Comparison of ENCODE assay signal across 24 mouse cellular contexts in the genomic region with DNA sequence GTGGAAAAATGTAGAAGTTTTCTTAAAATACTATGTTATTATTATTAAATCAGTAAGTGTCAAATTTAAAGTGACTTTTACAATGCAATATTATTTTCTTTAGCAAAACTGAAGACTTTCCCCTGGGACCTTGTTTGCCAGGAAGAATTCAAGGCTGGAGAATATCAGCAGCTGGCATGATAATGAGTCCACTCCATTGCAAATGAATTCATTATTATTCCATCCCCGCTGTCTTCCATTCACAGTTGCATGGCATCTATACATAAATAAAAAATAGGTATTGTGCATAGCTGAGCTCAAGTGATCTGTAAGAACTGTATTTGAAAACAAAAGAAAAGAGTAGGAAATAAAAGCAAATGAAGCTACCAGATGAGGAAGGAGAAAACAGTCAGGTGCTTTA.
A peak's percentile ranks its signal among the peaks of the same experiment; 100 is the strongest.
DNase-seq lines count a peak whose midpoint lies in the region; ATAC-seq lines count a peak whose summit lies in the region.
"Had no signal": no experiment of that assay in that cellular context is flagged by ENCODE, and none has a peak within 500 bp of the region (broad histone marks: within the 10 kb centered on the region; RNA-seq: fewer than 3 reads in every experiment).

No protein-coding gene starts in this region.

- WGBS in forebrain, embryonic 12.5 days = 35% methylated on average over 1 of the region's 1 CpGs
- 15% methylated on average over 1 of the region's 1 CpGs for WGBS in forebrain, embryonic 16.5 days
- 26% methylated on average over 1 of the region's 1 CpGs for WGBS in hindbrain, embryonic 14.5 days
- WGBS in hindbrain, embryonic 10.5 days = 47% methylated on average over 1 of the region's 1 CpGs
- 24% methylated on average over 1 of the region's 1 CpGs for WGBS in midbrain, embryonic 12.5 days
- WGBS in midbrain, embryonic 16.5 days = 13% methylated on average over 1 of the region's 1 CpGs

- H3K9ac ChIP-seq in forebrain, embryonic 12.5 days = no peak overlapping the region
- no peak overlapping the region for H3K9ac ChIP-seq in forebrain, embryonic 16.5 days (replicated peaks; ENCODE audit: low read depth, low read length)
- no peak overlapping the region for H3K9ac ChIP-seq in hindbrain, embryonic 14.5 days
- no peak overlapping the region for H3K9ac ChIP-seq in midbrain, embryonic 12.5 days (replicated peaks)
- H3K9ac ChIP-seq in midbrain, embryonic 16.5 days (ENCODE audit: low read depth, low read length) = no peak overlapping the region
- H3K9ac ChIP-seq: hindbrain, embryonic 15.5 days; intestine, embryonic 15.5 days; limb, embryonic 13.5 days; lung, embryonic 15.5 days; neural tube, embryonic 13.5 days had no signal

- H3K36me3 ChIP-seq in forebrain, embryonic 12.5 days (replicated peaks) = no peaks in the 10 kb centered on the region
- no peaks in the 10 kb centered on the region for H3K36me3 ChIP-seq in forebrain, embryonic 16.5 days (ENCODE audit: control insufficient read depth, insufficient read depth)
- H3K36me3 ChIP-seq in hindbrain, embryonic 14.5 days (replicated peaks; ENCODE audit: control insufficient read depth, insufficient read depth) = no peaks in the 10 kb centered on the region
- no peaks in the 10 kb centered on the region for H3K36me3 ChIP-seq in hindbrain, embryonic 10.5 days
- H3K36me3 ChIP-seq in midbrain, embryonic 12.5 days = no peaks in the 10 kb centered on the region
- H3K36me3 ChIP-seq in midbrain, embryonic 16.5 days (ENCODE audit: control insufficient read depth, insufficient read depth, low read length) = no peaks in the 10 kb centered on the region
- H3K36me3 ChIP-seq: hindbrain, embryonic 15.5 days; intestine, embryonic 15.5 days; limb, embryonic 13.5 days; lung, embryonic 15.5 days; neural tube, embryonic 13.5 days had no signal

- no peaks in the 10 kb centered on the region for H3K4me1 ChIP-seq in forebrain, embryonic 12.5 days
- no peaks in the 10 kb centered on the region for H3K4me1 ChIP-seq in forebrain, embryonic 16.5 days (replicated peaks; ENCODE audit: control insufficient read depth, insufficient read depth, low read length)
- H3K4me1 ChIP-seq in hindbrain, embryonic 14.5 days (replicated peaks; ENCODE audit: control insufficient read depth, insufficient read depth, low read length) = no peaks in the 10 kb centered on the region
- H3K4me1 ChIP-seq in hindbrain, embryonic 10.5 days (replicated peaks) = no peaks in the 10 kb centered on the region
- H3K4me1 ChIP-seq in midbrain, embryonic 12.5 days = no peaks in the 10 kb centered on the region
- no peaks in the 10 kb centered on the region for H3K4me1 ChIP-seq in midbrain, embryonic 16.5 days (ENCODE audit: control insufficient read depth, insufficient read depth, low read length)
- H3K4me1 ChIP-seq: hindbrain, embryonic 15.5 days; intestine, embryonic 15.5 days; limb, embryonic 13.5 days; lung, embryonic 15.5 days; neural tube, embryonic 13.5 days had no signal

- no peaks in the 10 kb centered on the region for H3K9me3 ChIP-seq in forebrain, embryonic 12.5 days
- no peaks in the 10 kb centered on the region for H3K9me3 ChIP-seq in forebrain, embryonic 16.5 days (ENCODE audit: control insufficient read depth, low read length)
- no peaks in the 10 kb centered on the region for H3K9me3 ChIP-seq in hindbrain, embryonic 14.5 days (ENCODE audit: control insufficient read depth, low read length)
- no peaks in the 10 kb centered on the region for H3K9me3 ChIP-seq in hindbrain, embryonic 10.5 days
- no peaks in the 10 kb centered on the region for H3K9me3 ChIP-seq in midbrain, embryonic 12.5 days
- no peaks in the 10 kb centered on the region for H3K9me3 ChIP-seq in midbrain, embryonic 16.5 days (replicated peaks; ENCODE audit: control insufficient read depth, low read length, poor library complexity, severe bottlenecking)
- H3K9me3 ChIP-seq: hindbrain, embryonic 15.5 days; intestine, embryonic 15.5 days; limb, embryonic 13.5 days; lung, embryonic 15.5 days; neural tube, embryonic 13.5 days had no signal

- no peaks in the 10 kb centered on the region for H3K27me3 ChIP-seq in forebrain, embryonic 12.5 days
- H3K27me3 ChIP-seq in forebrain, embryonic 16.5 days (replicated peaks; ENCODE audit: control insufficient read depth, insufficient read depth, low read length) = no peaks in the 10 kb centered on the region
- no peaks in the 10 kb centered on the region for H3K27me3 ChIP-seq in hindbrain, embryonic 14.5 days (ENCODE audit: control insufficient read depth, insufficient read depth, low read length)
- H3K27me3 ChIP-seq in hindbrain, embryonic 10.5 days (ENCODE audit: insufficient read depth, poor library complexity, severe bottlenecking) = no peaks in the 10 kb centered on the region
- no peaks in the 10 kb centered on the region for H3K27me3 ChIP-seq in midbrain, embryonic 12.5 days
- no peaks in the 10 kb centered on the region for H3K27me3 ChIP-seq in midbrain, embryonic 16.5 days (ENCODE audit: control insufficient read depth, insufficient read depth, low read depth, low read length)
- H3K27me3 ChIP-seq: hindbrain, embryonic 15.5 days; intestine, embryonic 15.5 days; limb, embryonic 13.5 days; lung, embryonic 15.5 days; neural tube, embryonic 13.5 days had no signal

- no peak overlapping the region for H3K27ac ChIP-seq in forebrain, embryonic 12.5 days
- no peak overlapping the region for H3K27ac ChIP-seq in forebrain, embryonic 16.5 days (ENCODE audit: low read length)
- H3K27ac ChIP-seq in hindbrain, embryonic 14.5 days = no peak overlapping the region
- no peak overlapping the region for H3K27ac ChIP-seq in hindbrain, embryonic 10.5 days
- no peak overlapping the region for H3K27ac ChIP-seq in midbrain, embryonic 12.5 days (replicated peaks)
- no peak overlapping the region for H3K27ac ChIP-seq in midbrain, embryonic 16.5 days (ENCODE audit: low read length)
- H3K27ac ChIP-seq: hindbrain, embryonic 15.5 days; intestine, embryonic 15.5 days; kidney, postnatal 0 days; limb, embryonic 13.5 days; lung, embryonic 15.5 days; neural tube, embryonic 13.5 days had no signal

- DNase-seq in hindbrain, embryonic 14.5 days (ENCODE audit: low spot score) = peak; percentile 33
- DNase-seq in hindbrain, embryonic 10.5 days (ENCODE audit: low spot score) = no peak
- DNase-seq in heart, adult 8-10 months (ENCODE audit: low spot score) = no peak
- DNase-seq: adrenal gland, postnatal 14 days; cerebellum, adult 11-12 months; cerebellum, adult 9-11 months; heart, postnatal 14 days; kidney, adult 8-10 months; kidney, postnatal 4 days; right cerebral cortex, postnatal 25 days; spleen, adult 18-20 months; thymus, postnatal 14 days had no signal

- H3K4me2 ChIP-seq in forebrain, embryonic 12.5 days = no peak overlapping the region
- H3K4me2 ChIP-seq in forebrain, embryonic 16.5 days (ENCODE audit: low read length) = no peak overlapping the region
- no peak overlapping the region for H3K4me2 ChIP-seq in hindbrain, embryonic 14.5 days (replicated peaks)
- H3K4me2 ChIP-seq in midbrain, embryonic 12.5 days (replicated peaks) = no peak overlapping the region
- no peak overlapping the region for H3K4me2 ChIP-seq in midbrain, embryonic 16.5 days (ENCODE audit: low read length)
- H3K4me2 ChIP-seq: hindbrain, embryonic 15.5 days; intestine, embryonic 15.5 days; limb, embryonic 13.5 days; liver, embryonic 11.5 days; lung, embryonic 15.5 days; neural tube, embryonic 13.5 days had no signal

- ATAC-seq in forebrain, embryonic 12.5 days (ENCODE audit: low FRiP score) = peak; percentile 70; the same call in 1 of the 2 replicates
- no peak for ATAC-seq in forebrain, embryonic 16.5 days
- no peak for ATAC-seq in hindbrain, embryonic 14.5 days (ENCODE audit: low FRiP score)
- peak; percentile 78 for ATAC-seq in midbrain, embryonic 12.5 days (ENCODE audit: low FRiP score, low read depth)
- ATAC-seq in midbrain, embryonic 16.5 days = peak; percentile 72
- ATAC-seq: CD4-positive, CD25-positive, alpha-beta regulatory T cell, adult 4 months; intestine, embryonic 15.5 days had no signal

- H3K4me3 ChIP-seq in forebrain, embryonic 12.5 days (replicated peaks) = no peak overlapping the region
- H3K4me3 ChIP-seq in forebrain, embryonic 16.5 days (replicated peaks; ENCODE audit: low read length) = no peak overlapping the region
- H3K4me3 ChIP-seq in hindbrain, embryonic 14.5 days (replicated peaks; ENCODE audit: low read length) = no peak overlapping the region
- H3K4me3 ChIP-seq in hindbrain, embryonic 10.5 days = no peak overlapping the region
- no peak overlapping the region for H3K4me3 ChIP-seq in midbrain, embryonic 12.5 days
- no peak overlapping the region for H3K4me3 ChIP-seq in midbrain, embryonic 16.5 days (ENCODE audit: low read depth, low read length)
- H3K4me3 ChIP-seq: hindbrain, embryonic 15.5 days; intestine, embryonic 15.5 days; limb, embryonic 13.5 days; lung, embryonic 15.5 days; neural tube, embryonic 13.5 days had no signal

Comparison
In these comparisons a context has a peak if more than half of its experiments do, and no peak if none do; other contexts are left out.
1. ATAC-seq: peak in forebrain, embryonic 12.5 days (single experiment), midbrain, embryonic 12.5 days (single experiment) and midbrain, embryonic 16.5 days (single experiment); none in forebrain, embryonic 16.5 days (single experiment) and hindbrain, embryonic 14.5 days (single experiment).